Mouse (Mus musculus): ENCODE data around the gene Rpl5.
"Not testable (repeated sequence)": the region's sequence is repeated elsewhere in the genome, so short reads cannot be mapped to it uniquely, and the experiment has no call there.

The Rpl5 gene

GRCm38 (mm10) chr5:107901014-107901615 is 813 bp downstream of the Rpl5 start:
- DNase-seq (ENCODE audit: low spot score): peak; percentile 37

GRCm38 (mm10) chr5:107904325-107904724 is 4.0 kb downstream of the Rpl5 start:
- DNase-seq (ENCODE audit: low spot score): no peak

GRCm38 (mm10) chr5:107908514-107909110 is 8.3 kb downstream of the Rpl5 start:
- no peak for DNase-seq (ENCODE audit: low spot score)

- no peak for DNase-seq (ENCODE audit: low spot score)
Observed at GRCm38 (mm10) chr5:107909668-107910067, 9.4 kb downstream of the Rpl5 start.

GRCm38 (mm10) chr5:107910084-107910616 is 9.8 kb downstream of the Rpl5 start:
- DNase-seq (ENCODE audit: low spot score): no peak

- DNase-seq (ENCODE audit: low spot score): no peak
Observed at GRCm38 (mm10) chr5:107911012-107911411, 10.7 kb downstream of the Rpl5 start.

- no peak for DNase-seq (ENCODE audit: low spot score)
Observed at GRCm38 (mm10) chr5:107915280-107915679, 15.0 kb downstream of the Rpl5 start.

- peak; percentile 77 for DNase-seq (ENCODE audit: low spot score)
Observed at GRCm38 (mm10) chr5:107921400-107922252, 21.3 kb downstream of the Rpl5 start.

GRCm38 (mm10) chr5:107922836-107923235 is 22.5 kb downstream of the Rpl5 start:
- DNase-seq (ENCODE audit: low spot score): no peak

GRCm38 (mm10) chr5:107924564-107924963 is 24.3 kb downstream of the Rpl5 start:
- no peak for DNase-seq (ENCODE audit: low spot score)

GRCm38 (mm10) chr5:107926550-107927249 is 26.4 kb downstream of the Rpl5 start:
- no peak for DNase-seq (ENCODE audit: low spot score)

- DNase-seq (ENCODE audit: low spot score): no peak
Observed at GRCm38 (mm10) chr5:107932556-107932955, 32.3 kb downstream of the Rpl5 start.

- DNase-seq (ENCODE audit: low spot score): no peak
Observed at GRCm38 (mm10) chr5:107933202-107933974, 33.1 kb downstream of the Rpl5 start.

GRCm38 (mm10) chr5:107934770-107935543 is 34.7 kb downstream of the Rpl5 start:
- no peak for DNase-seq (ENCODE audit: low spot score)

GRCm38 (mm10) chr5:107936625-107937389 is 36.5 kb downstream of the Rpl5 start:
- no peak for DNase-seq (ENCODE audit: low spot score)

GRCm38 (mm10) chr5:107938483-107938882 is 38.2 kb downstream of the Rpl5 start:
- DNase-seq (ENCODE audit: low spot score): not testable (repeated sequence)

GRCm38 (mm10) chr5:107938886-107939285 is 38.6 kb downstream of the Rpl5 start:
- DNase-seq (ENCODE audit: low spot score): no peak

- no peak for DNase-seq (ENCODE audit: low spot score)
Observed at GRCm38 (mm10) chr5:107939701-107940100, 39.4 kb downstream of the Rpl5 start.

GRCm38 (mm10) chr5:107941222-107941621 is 40.9 kb downstream of the Rpl5 start:
- DNase-seq (ENCODE audit: low spot score): no peak

GRCm38 (mm10) chr5:107942941-107943340 is 42.6 kb downstream of the Rpl5 start:
- no peak for DNase-seq (ENCODE audit: low spot score)

All from c-Kit-positive CD71-positive TER-119-positive erythroid progenitor cells, embryonic 14.5 days (primary cell).